Mouse (Mus musculus) liver, postnatal 0 days (tissue): ENCODE measurements around the gene Ralgds.

Source experiments
- CTCF ChIP-seq: sonication (generic); IDR thresholded peaks from 2 replicates; pipeline ENCODE4 v1.5.1; 2016; ENCODE audit warnings: antibody characterized with exemption, low read depth
- EP300 ChIP-seq: IDR thresholded peaks from 2 replicates; pipeline ENCODE4 v1.6.1; 2016; ENCODE audit warnings: antibody characterized with exemption, low read depth, mild to moderate bottlenecking

GRCm38 (mm10) chr2:28496671-28497070, 16.3 kb upstream of the Ralgds start, which contains the start of gene Gbgt1:
- TF ChIP-seq CTCF: no peak
- no peak for TF ChIP-seq EP300
